Mouse (Mus musculus) MEL (cell line): Measurements from ENCODE around the gene Mrps24.

Experiments
- CTCF ChIP-seq, 3 experiments: IDR thresholded peaks in 2 of 3; conservative IDR thresholded peaks in 1 of 3; 2 replicates each; pipeline ENCODE4 v1.5.1; 2011 to 2012; ENCODE audit warnings: low read length in 3 of 3, low read depth in 2 of 3, mild to moderate bottlenecking in 2 of 3, improper control_type of control experiment in 1 of 3, inconsistent platforms in 1 of 3, mixed read lengths in 1 of 3, moderate library complexity in 1 of 3; ENCODE audit not compliant: control insufficient read depth in 1 of 3, insufficient read depth in 1 of 3, poor library complexity in 1 of 3, severe bottlenecking in 1 of 3
- EP300 ChIP-seq, 2 experiments: IDR thresholded peaks; 2 replicates each; pipeline ENCODE4 v1.6.1; 2011; ENCODE audit warnings: improper control_type of control experiment in 2 of 2, low read length in 2 of 2, low read depth in 1 of 2, mild to moderate bottlenecking in 1 of 2
- GATA1 ChIP-seq: IDR thresholded peaks from 2 replicates; pipeline ENCODE4 v1.6.1; 2011; ENCODE audit warnings: low read depth, low read length, improper control_type of control experiment
- JUND ChIP-seq: IDR thresholded peaks from 2 replicates; pipeline ENCODE4 v1.6.1; 2011; ENCODE audit warnings: low read depth, mild to moderate bottlenecking, improper control_type of control experiment, low read length
- MAFK ChIP-seq: IDR thresholded peaks from 2 replicates; pipeline ENCODE4 v1.6.1; 2011; ENCODE audit warnings: low read depth, mild to moderate bottlenecking, low read length, improper control_type of control experiment, borderline replicate concordance
- MXI1 ChIP-seq: IDR thresholded peaks from 2 replicates; pipeline ENCODE4 v1.6.1; 2011; ENCODE audit warnings: mild to moderate bottlenecking, low read depth, low read length, improper control_type of control experiment
- POLR2A ChIP-seq, 2 experiments: IDR thresholded peaks; 2 replicates each; pipeline ENCODE4 v1.6.1; 2011 to 2012; ENCODE audit warnings: low read length in 2 of 2, mild to moderate bottlenecking in 2 of 2, control low read depth in 1 of 2, improper control_type of control experiment in 1 of 2, low read depth in 1 of 2, moderate library complexity in 1 of 2; ENCODE audit not compliant: control insufficient read depth in 1 of 2, insufficient read depth in 1 of 2, poor library complexity in 1 of 2
- RCOR1 ChIP-seq: IDR thresholded peaks from 2 replicates; pipeline ENCODE4 v1.6.1; 2012; ENCODE audit warnings: low read depth, mild to moderate bottlenecking, inconsistent platforms, low read length, improper control_type of control experiment
- USF1 ChIP-seq: IDR thresholded peaks from 2 replicates; pipeline ENCODE4 v1.6.1; 2014; ENCODE audit warnings: low read depth, mild to moderate bottlenecking, inconsistent platforms, low read length, improper control_type of control experiment, moderate library complexity

DNA sequence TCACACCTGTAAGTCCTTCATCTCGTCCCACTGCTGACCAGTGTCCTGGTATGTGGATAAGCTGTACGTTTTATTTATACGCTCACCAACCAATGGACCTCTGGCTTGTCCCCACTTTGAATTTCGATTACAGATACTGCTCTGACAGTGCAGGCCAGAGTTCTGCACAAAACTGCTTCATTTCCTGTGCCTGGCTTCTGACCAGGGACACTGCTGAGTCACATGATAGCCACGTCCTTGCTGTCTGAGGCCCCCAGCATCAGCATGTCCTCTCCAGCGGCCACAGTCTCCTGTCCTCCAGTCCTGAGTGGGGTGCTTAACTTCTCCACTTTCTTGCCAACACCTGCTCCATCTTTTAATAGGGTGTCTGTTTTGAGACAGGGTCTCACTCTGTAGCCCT, 32.9 kb downstream of the Mrps24 start:
- no peak for TF ChIP-seq CTCF (IDR thresholded peaks at IDR 0.05 in 2 of 3, conservative IDR thresholded peaks at IDR 0.05 in 1 of 3; ENCODE audit: control insufficient read depth in 1 of 3, insufficient read depth in 1 of 3, low read depth in 2 of 3, low read length in 3 of 3, poor library complexity in 1 of 3, severe bottlenecking in 1 of 3)
- TF ChIP-seq JUND = no peak
- TF ChIP-seq POLR2A (IDR thresholded peaks at IDR 0.05; ENCODE audit: control insufficient read depth in 1 of 2, insufficient read depth in 1 of 2, low read depth in 1 of 2, low read length in 2 of 2, poor library complexity in 1 of 2) = no peak
- no peak for TF ChIP-seq MAFK
- no peak for TF ChIP-seq USF1
- TF ChIP-seq EP300 (IDR thresholded peaks at IDR 0.05; ENCODE audit: low read depth in 1 of 2, low read length in 2 of 2) = no peak
- no peak for TF ChIP-seq GATA1
- TF ChIP-seq RCOR1 = no peak
- TF ChIP-seq MXI1 = no peak
